Mouse (Mus musculus) kidney, adult 8-10 months (tissue): Measurements from ENCODE around the gene Gucd1.

Experiments
- DNase-seq, 2 experiments: peaks; one replicate each; pipeline ENCODE4 v3.0.0; 2022

The Gucd1 gene

DNA sequence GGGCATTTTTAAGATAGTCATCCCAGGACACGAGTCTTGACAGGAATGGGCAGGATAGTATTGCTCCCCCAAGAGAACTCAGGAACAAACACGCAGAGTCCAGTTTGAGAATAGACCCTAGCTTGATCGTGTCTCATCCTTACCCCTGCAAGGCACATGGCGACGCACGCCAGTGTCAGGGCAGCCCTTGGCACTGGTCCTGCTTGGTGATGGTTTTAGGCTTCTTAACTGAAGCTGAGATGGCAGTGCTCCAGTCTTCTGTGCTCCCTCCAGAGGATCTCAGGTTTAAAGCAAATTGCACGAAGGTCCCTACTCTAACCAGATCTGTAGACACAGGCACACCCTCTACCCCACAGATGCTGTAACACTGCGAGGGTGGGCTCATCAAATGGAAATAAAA, 202.0 kb downstream of the Gucd1 start:
- DNase-seq, result no peak

DNA sequence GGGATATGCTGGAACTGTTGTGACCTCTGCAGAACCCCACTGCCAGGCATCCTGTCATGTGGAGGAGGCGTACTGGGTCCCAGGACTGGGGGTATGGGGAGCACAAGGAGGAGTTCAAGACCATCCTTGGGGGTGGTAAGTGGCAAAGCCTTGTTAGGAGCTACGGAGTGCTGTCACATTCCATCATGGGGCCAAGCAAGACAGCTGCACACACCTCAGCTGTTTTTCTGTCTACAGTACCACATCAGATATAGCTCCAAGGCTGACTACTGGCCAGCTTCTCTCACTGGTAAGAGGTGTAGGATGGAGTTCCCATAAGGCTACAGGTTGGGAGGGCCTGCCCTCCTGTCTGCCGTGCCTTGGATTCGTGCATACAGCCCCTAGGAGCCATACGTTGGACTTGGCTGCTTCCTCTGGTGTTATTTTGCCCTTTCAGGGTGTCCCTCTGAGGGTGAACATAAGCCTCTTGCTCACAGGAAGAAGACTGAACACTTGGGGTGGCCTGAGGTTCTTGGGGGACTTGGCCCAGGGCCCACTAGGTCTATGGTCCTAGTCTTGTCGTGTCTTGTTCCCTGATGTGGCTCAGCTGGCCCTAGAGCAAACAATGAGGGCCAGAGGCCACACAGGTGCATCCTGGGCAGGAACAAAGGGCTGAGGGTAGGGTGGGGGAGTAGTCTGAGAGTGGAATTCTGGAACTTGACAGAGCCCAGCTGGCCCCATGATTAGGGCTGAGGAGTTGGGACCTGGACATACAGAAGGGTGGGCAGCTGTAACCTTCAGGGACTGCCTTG, 203.4 kb downstream of the Gucd1 start:
- peak in 1 of 2 experiments; percentile 21 for DNase-seq

DNA sequence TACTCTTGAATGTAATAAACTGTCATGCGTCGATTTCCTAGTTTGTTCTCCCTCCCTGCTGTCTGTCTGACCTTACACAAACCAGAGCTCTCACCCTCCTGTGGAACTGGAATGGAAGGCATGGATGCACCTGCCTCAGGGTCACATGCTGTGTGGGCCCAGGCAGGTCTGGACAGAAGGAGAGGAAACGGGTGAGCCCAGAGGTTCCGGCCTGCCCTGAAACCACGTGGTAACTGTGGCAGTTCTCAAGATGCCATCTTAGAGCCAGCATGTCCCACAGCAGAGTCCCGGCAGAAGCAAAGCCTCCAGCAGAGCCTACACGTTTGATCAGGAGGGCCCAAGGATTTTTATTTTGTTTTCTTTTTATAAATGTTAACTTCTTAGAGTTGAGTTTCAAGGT, 205.4 kb downstream of the Gucd1 start:
- DNase-seq, result no peak

DNA sequence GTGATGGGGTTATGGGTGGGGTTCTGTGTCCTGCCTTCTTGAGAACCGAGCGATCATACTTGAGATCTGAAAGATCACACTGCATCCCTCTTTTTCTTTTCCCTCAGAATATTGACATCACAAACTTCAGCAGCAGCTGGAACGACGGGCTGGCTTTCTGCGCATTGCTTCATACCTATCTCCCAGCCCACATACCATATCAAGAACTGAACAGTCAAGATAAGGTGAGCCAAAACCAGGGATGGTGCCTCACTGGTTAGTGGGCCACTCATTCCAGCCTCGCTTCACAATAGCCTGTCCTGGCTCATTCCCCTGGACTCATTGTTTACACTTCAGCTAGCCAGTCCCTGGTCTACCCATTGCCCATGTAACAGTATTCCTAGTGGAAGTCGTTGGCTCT, 210.6 kb downstream of the Gucd1 start:
- DNase-seq, result no peak

DNA sequence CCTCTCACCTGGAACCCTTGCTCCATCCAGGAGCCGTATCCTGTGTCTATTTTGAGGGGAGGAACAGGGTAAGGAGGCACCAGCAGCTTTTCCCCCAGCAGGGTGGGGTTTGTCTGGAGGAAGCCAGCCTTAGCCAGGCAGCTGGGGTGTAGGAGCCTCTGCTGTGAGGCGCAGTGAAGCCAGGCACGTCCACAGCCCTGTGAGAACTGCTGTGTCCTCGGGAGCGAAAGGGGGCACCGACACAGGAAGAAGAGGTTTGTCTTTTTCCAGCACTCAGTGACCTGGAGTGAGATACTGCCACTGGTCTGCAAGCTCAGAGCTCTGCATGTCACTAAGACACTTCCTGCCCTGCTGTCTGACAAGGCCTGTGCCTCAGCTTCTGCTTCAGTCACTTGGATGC, 213.4 kb downstream of the Gucd1 start:
- peak in 1 of 2 experiments; percentile 23 for DNase-seq

DNA sequence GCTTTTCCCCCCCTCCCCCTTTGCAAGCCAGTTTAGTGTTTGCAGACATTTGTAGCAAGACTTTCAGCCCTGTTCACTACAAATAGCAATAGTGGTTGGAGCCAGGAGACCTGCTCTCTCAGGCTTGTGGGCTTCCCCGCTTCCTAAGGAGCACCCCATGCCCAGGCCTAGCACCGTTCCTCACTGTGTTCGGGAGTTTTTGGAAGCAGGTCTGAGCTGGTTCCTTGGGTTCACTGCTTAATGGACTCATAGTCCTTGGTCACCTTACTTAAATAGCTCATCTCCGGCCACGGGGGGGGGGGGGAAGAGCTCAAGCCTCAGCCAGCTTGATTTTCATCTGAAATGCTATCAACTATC, 213.7 kb downstream of the Gucd1 start:
- no peak for DNase-seq

DNA sequence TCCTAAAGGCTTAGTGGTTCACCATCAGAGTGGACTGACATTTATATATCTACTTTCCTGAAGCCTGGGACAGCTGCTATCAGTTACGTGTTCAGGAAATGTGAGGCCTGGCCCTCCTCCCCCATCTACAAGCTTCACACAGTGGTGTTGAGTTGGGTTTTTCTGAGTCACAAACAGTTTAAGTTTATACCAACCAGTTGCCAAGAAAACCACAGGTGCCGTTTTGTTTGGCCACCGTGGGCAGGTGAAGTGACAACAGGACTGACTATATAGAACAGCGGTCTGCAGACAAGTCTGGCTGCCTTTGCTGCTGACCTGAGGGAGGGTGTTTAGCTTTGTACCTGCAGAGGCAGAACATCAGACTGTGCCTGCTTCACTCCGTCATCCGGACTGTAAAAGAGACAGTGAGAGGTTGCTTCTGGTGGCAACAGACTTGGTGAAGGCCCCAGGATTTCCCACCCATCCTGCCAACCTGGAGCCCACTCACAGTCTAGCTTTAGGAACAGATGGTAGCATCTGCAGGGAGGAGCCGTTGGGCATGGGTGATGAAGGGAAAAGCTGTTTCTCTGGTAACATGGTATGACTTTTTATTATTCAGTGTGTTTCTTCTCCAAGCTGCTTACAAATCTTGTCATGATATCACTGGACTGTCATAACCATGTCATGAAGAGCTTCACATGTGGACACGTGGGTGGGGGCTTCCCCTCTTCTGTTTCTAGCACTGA, 214.3 kb downstream of the Gucd1 start:
- no peak for DNase-seq

DNA sequence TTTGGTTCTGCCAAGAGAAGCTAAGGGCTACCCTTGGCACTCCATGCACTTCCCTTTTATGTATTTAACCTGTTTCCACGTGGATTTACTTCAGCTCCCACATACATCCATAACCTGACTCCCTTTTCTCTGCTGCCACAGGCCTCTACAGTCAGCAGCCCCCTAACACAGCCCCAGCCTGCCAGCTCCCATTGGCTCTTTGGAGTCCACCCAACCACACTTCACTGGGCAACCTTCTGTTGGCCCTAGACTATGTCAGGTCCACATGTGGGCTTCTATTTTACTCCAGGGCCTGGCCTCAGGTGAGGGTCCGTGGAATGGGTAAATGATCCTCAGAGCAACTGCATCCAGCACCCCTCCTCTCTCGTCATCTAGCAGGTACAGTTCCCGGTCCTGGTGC, 215.2 kb downstream of the Gucd1 start:
- no peak for DNase-seq

DNA sequence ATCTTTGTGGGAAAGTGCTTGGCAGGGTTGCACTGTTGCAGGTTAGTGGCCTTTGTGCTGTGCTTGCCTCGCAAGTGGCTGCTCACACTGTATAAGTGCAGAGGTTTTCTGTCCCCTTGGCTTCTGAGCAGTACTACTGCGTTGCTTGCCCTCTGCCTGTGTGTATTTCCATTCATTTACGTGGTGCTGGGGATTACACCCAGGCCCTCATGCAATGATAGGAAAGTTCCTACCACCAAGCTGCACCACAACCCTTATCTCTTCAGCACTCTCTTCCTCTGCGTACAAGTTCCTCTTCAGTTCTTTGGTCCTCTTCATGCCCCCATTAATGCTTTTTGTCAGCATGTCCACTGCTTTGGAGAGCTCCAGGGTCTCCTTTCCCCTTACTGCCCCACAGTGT, 215.8 kb downstream of the Gucd1 start:
- DNase-seq, result no peak

DNA sequence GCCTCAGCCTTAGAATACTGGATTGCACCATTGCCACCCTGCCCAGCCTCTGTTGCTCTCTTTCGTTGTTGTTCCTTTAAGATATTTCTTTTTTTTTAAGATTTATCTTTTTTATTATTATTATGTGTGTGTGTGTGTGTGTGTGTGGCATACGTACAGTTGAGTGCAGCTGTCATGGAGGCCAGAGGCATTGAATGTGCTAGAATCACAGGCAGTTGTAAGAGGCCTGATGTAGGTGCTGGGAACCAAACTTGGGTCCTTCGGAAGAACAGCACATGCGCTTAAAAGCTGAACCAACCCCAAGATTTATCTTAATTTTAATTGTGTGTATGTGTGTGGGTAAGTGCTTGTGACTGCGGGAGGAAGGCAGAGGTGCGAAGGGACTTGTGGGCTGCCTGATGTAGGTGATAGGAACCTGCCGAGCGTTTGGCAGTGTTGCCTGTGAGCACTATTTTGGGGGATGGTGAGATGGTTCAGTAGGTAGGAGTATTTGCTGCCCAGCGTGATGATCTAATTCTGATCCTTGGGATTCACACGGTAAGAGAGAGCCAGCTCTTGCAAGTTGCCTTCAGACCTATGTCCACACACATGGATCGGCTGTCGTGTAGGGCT, 216.5 kb downstream of the Gucd1 start:
- DNase-seq, result no peak
